Mouse (Mus musculus): ENCODE results near the gene Gm5426. TPM values are rescaled to one million over a fixed set of nuclear protein-coding genes. Genes with fewer than 3 reads are reported as not detected.
"Not testable (repeated sequence)": the region's sequence is repeated elsewhere in the genome, so short reads cannot be mapped to it uniquely, and the experiment has no call there.

Gene Gm5426
- not detected in 2 replicates for polyA plus RNA-seq (2014; fragmentation: Nextera tagmentation; extraction: Ambion mirVana)

DNA sequence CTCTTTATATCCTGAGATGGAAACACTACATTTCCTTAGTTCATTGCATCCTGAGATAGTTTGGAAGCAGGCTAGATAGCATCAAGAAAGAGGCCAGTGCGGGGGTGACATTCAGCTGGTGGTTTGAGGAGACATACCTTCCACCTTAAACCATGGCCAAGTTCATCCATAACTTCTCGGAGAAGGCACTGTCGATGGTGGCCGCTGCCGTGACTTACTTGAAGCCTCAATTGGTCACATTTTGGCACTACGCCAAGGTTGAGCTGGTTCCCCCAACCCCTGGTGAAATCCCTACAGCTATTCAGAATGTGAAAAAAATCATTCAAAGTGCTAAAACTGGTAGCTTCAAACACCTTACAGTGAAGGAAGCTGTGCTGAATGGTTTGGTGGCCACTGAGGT lies at the start of gene Gm5426:
Gm5426 (plus strand) TSS at position 153 of the 400 bp plus-strand sequence.
- not testable (repeated sequence) for H3K4me3 ChIP-seq (ENCODE audit: low read depth, low read length); H3K9me3 ChIP-seq (replicated peaks; ENCODE audit: control insufficient read depth, low read length); H3K36me3 ChIP-seq (replicated peaks; ENCODE audit: control insufficient read depth, insufficient read depth, low read depth, low read length); H3K4me2 ChIP-seq (ENCODE audit: low read depth, low read length); ATAC-seq (replicated peaks; ENCODE audit: insufficient number of reproducible peaks, low FRiP score, low TSS enrichment, low read depth); H3K27ac ChIP-seq (replicated peaks; ENCODE audit: low read depth, low read length); H3K9ac ChIP-seq (replicated peaks; ENCODE audit: low read length); H3K27me3 ChIP-seq (ENCODE audit: control insufficient read depth, insufficient read depth, low read length); H3K4me1 ChIP-seq (ENCODE audit: control insufficient read depth, insufficient read depth, low read length); DNase-seq (ENCODE audit: low spot score)
- 97% methylated on average over 6 of the region's 6 CpGs for WGBS

- H3K27ac ChIP-seq (replicated peaks; ENCODE audit: low read depth, low read length) = no peak overlapping the region
- H3K4me3 ChIP-seq (ENCODE audit: low read depth, low read length) = no peak overlapping the region
- no peak overlapping the region for H3K9ac ChIP-seq (replicated peaks; ENCODE audit: low read length)
- H3K27me3 ChIP-seq (ENCODE audit: control insufficient read depth, insufficient read depth, low read length) = no peaks in the 10 kb centered on the region
- 76% methylated on average over 1 of the region's 1 CpGs for WGBS
- H3K9me3 ChIP-seq (replicated peaks; ENCODE audit: control insufficient read depth, low read length) = no peaks in the 10 kb centered on the region
- no peaks in the 10 kb centered on the region for H3K36me3 ChIP-seq (replicated peaks; ENCODE audit: control insufficient read depth, insufficient read depth, low read depth, low read length)
- ATAC-seq (replicated peaks; ENCODE audit: insufficient number of reproducible peaks, low FRiP score, low TSS enrichment, low read depth) (no peak), DNase-seq (ENCODE audit: low spot score) (no peak)
- no peak overlapping the region for H3K4me2 ChIP-seq (ENCODE audit: low read depth, low read length)
- no peaks in the 10 kb centered on the region for H3K4me1 ChIP-seq (ENCODE audit: control insufficient read depth, insufficient read depth, low read length)
Observed at GRCm38 (mm10) chr10:96089744-96090143, 46.7 kb upstream of the Gm5426 start.

DNA sequence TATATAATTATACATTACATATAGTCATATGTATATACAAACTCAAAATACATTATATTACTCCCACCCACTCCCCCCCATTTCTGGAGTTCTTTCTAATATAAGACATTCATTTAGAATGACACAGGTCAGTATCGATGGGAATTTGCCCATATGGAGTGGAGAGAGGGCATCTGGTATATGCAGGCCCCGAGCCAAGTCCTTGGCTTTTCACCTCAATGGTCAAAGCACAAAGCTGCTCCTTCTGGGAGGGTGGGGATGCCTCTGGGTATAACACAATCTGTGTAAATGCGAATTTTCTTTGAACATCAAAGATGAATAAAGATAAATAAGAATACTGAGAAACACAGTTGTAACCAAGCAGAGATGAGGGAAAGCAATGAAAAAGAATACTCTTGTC lies 46.0 kb upstream of the Gm5426 start:
- H3K27ac ChIP-seq (replicated peaks; ENCODE audit: low read depth, low read length) = no peak overlapping the region
- H3K4me2 ChIP-seq (ENCODE audit: low read depth, low read length) = no peak overlapping the region
- WGBS = 80% methylated on average over 3 of the region's 3 CpGs
- H3K4me1 ChIP-seq (ENCODE audit: control insufficient read depth, insufficient read depth, low read length) = no peaks in the 10 kb centered on the region
- no peaks in the 10 kb centered on the region for H3K27me3 ChIP-seq (ENCODE audit: control insufficient read depth, insufficient read depth, low read length)
- no peaks in the 10 kb centered on the region for H3K9me3 ChIP-seq (replicated peaks; ENCODE audit: control insufficient read depth, low read length)
- DNase-seq (ENCODE audit: low spot score) (no peak), ATAC-seq (replicated peaks; ENCODE audit: insufficient number of reproducible peaks, low FRiP score, low TSS enrichment, low read depth) (no peak)
- H3K9ac ChIP-seq (replicated peaks; ENCODE audit: low read length) = no peak overlapping the region
- no peaks in the 10 kb centered on the region for H3K36me3 ChIP-seq (replicated peaks; ENCODE audit: control insufficient read depth, insufficient read depth, low read depth, low read length)
- no peak overlapping the region for H3K4me3 ChIP-seq (ENCODE audit: low read depth, low read length)

- no peaks in the 10 kb centered on the region for H3K4me1 ChIP-seq (ENCODE audit: control insufficient read depth, insufficient read depth, low read length)
- no peak overlapping the region for H3K4me3 ChIP-seq (ENCODE audit: low read depth, low read length)
- no peaks in the 10 kb centered on the region for H3K27me3 ChIP-seq (ENCODE audit: control insufficient read depth, insufficient read depth, low read length)
- no peak overlapping the region for H3K9ac ChIP-seq (replicated peaks; ENCODE audit: low read length)
- H3K27ac ChIP-seq (replicated peaks; ENCODE audit: low read depth, low read length) = no peak overlapping the region
- H3K4me2 ChIP-seq (ENCODE audit: low read depth, low read length) = no peak overlapping the region
- H3K9me3 ChIP-seq (replicated peaks; ENCODE audit: control insufficient read depth, low read length) = no peaks in the 10 kb centered on the region
- WGBS = 69% methylated on average over 2 of the region's 2 CpGs
- no peaks in the 10 kb centered on the region for H3K36me3 ChIP-seq (replicated peaks; ENCODE audit: control insufficient read depth, insufficient read depth, low read depth, low read length)
- DNase-seq (ENCODE audit: low spot score) = no peak
- ATAC-seq (replicated peaks; ENCODE audit: insufficient number of reproducible peaks, low FRiP score, low TSS enrichment, low read depth) = no peak
Observed at GRCm38 (mm10) chr10:96093890-96094531, 42.4 kb upstream of the Gm5426 start.

DNA sequence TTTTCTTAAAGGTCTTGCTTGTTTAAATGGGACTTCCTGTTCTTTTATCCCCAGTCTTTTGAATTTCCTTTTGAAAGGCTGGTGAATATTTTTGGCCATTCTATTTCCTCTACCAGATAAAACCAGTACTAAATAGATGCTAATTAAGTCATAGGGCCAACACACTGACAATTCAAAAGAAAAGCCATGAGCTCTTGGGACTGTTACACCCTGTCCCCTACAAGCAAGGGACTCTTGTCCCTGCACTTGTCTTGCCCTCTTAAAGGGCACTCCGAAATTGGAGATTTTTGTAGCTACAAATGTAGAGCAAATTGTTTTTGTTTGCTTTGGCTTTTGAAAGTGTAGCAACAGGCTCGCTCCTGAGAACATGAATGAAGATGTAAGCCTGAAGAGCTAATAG lies 41.8 kb upstream of the Gm5426 start:
- no peak overlapping the region for H3K9ac ChIP-seq (replicated peaks; ENCODE audit: low read length)
- no peaks in the 10 kb centered on the region for H3K36me3 ChIP-seq (replicated peaks; ENCODE audit: control insufficient read depth, insufficient read depth, low read depth, low read length)
- no peaks in the 10 kb centered on the region for H3K9me3 ChIP-seq (replicated peaks; ENCODE audit: control insufficient read depth, low read length)
- DNase-seq (ENCODE audit: low spot score) (no peak), ATAC-seq (replicated peaks; ENCODE audit: insufficient number of reproducible peaks, low FRiP score, low TSS enrichment, low read depth) (no peak)
- H3K4me1 ChIP-seq (ENCODE audit: control insufficient read depth, insufficient read depth, low read length) = no peaks in the 10 kb centered on the region
- 67% methylated on average over 2 of the region's 2 CpGs for WGBS
- H3K27ac ChIP-seq (replicated peaks; ENCODE audit: low read depth, low read length) = no peak overlapping the region
- no peak overlapping the region for H3K4me3 ChIP-seq (ENCODE audit: low read depth, low read length)
- no peaks in the 10 kb centered on the region for H3K27me3 ChIP-seq (ENCODE audit: control insufficient read depth, insufficient read depth, low read length)
- H3K4me2 ChIP-seq (ENCODE audit: low read depth, low read length) = no peak overlapping the region

GRCm38 (mm10) chr10:96096730-96097129 lies 39.7 kb upstream of the Gm5426 start:
- Histone ChIP-seq H3K9me3 (replicated peaks; ENCODE audit: control insufficient read depth, low read length) (no peaks in the 10 kb centered on the region), H3K27me3 (ENCODE audit: control insufficient read depth, insufficient read depth, low read length) (no peaks in the 10 kb centered on the region), H3K4me3 (ENCODE audit: low read depth, low read length) (no peak overlapping the region), H3K9ac (replicated peaks; ENCODE audit: low read length) (no peak overlapping the region), H3K27ac (replicated peaks; ENCODE audit: low read depth, low read length) (no peak overlapping the region), H3K4me2 (ENCODE audit: low read depth, low read length) (no peak overlapping the region), H3K36me3 (replicated peaks; ENCODE audit: control insufficient read depth, insufficient read depth, low read depth, low read length) (no peaks in the 10 kb centered on the region), H3K4me1 (ENCODE audit: control insufficient read depth, insufficient read depth, low read length) (no peaks in the 10 kb centered on the region)
- 89% methylated on average over 7 of the region's 7 CpGs for WGBS
- DNase-seq (ENCODE audit: low spot score) (no peak), ATAC-seq (replicated peaks; ENCODE audit: insufficient number of reproducible peaks, low FRiP score, low TSS enrichment, low read depth) (no peak)

DNA sequence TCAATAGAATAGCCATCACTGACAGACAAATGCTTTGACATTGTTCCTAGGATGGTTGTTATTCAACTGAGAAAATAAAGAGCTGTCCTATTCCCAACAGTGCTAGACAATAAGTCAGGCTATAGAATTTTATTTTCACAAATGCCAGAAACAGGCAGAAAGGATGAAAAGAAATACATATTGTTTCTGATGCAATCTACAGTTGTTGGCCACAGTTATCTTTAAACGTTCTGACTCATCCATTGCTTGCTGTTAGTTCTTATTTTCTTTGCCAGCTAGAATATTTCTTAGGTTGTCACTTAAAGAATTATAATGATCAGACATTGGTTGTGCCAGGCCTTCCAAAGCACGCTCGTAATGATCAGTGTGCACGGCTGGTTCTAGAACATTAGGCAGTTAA lies 35.4 kb upstream of the Gm5426 start:
- H3K9ac ChIP-seq (replicated peaks; ENCODE audit: low read length) = no peak overlapping the region
- DNase-seq (ENCODE audit: low spot score) (no peak), ATAC-seq (replicated peaks; ENCODE audit: insufficient number of reproducible peaks, low FRiP score, low TSS enrichment, low read depth) (no peak)
- no peak overlapping the region for H3K4me3 ChIP-seq (ENCODE audit: low read depth, low read length)
- WGBS = 84% methylated on average over 4 of the region's 4 CpGs
- no peaks in the 10 kb centered on the region for H3K9me3 ChIP-seq (replicated peaks; ENCODE audit: control insufficient read depth, low read length)
- H3K4me2 ChIP-seq (ENCODE audit: low read depth, low read length) = no peak overlapping the region
- H3K4me1 ChIP-seq (ENCODE audit: control insufficient read depth, insufficient read depth, low read length) = no peaks in the 10 kb centered on the region
- no peak overlapping the region for H3K27ac ChIP-seq (replicated peaks; ENCODE audit: low read depth, low read length)
- H3K36me3 ChIP-seq (replicated peaks; ENCODE audit: control insufficient read depth, insufficient read depth, low read depth, low read length) = no peaks in the 10 kb centered on the region
- no peaks in the 10 kb centered on the region for H3K27me3 ChIP-seq (ENCODE audit: control insufficient read depth, insufficient read depth, low read length)

DNA sequence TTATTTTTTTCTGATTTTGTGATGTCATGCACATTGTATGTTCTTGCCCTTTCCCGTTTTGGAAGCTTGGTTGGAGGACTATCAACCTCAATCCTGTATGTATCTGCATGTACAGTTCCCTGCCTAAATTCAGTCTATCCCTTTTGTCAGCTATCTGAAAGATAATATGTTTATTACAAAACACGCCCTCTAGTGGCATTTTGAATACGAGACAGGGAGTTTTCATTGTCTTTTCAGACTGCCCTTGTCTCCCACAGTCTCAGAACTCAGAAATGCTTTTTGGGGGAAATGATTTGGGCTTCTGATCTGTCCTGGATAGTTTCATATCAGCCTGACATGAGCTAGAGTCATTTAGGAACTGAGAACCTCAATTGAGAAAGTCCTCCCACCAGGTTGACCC lies 32.2 kb upstream of the Gm5426 start:
- 42% methylated on average over 3 of the region's 3 CpGs for WGBS
- Histone ChIP-seq H3K4me3 (ENCODE audit: low read depth, low read length) (no peak overlapping the region), H3K4me2 (ENCODE audit: low read depth, low read length) (no peak overlapping the region), H3K4me1 (ENCODE audit: control insufficient read depth, insufficient read depth, low read length) (no peaks in the 10 kb centered on the region), H3K27me3 (ENCODE audit: control insufficient read depth, insufficient read depth, low read length) (no peaks in the 10 kb centered on the region), H3K27ac (replicated peaks; ENCODE audit: low read depth, low read length) (no peak overlapping the region), H3K9me3 (replicated peaks; ENCODE audit: control insufficient read depth, low read length) (no peaks in the 10 kb centered on the region), H3K36me3 (replicated peaks; ENCODE audit: control insufficient read depth, insufficient read depth, low read depth, low read length) (no peaks in the 10 kb centered on the region), H3K9ac (replicated peaks; ENCODE audit: low read length) (no peak overlapping the region)
- DNase-seq (ENCODE audit: low spot score) (peak; percentile 36), ATAC-seq (replicated peaks; ENCODE audit: insufficient number of reproducible peaks, low FRiP score, low TSS enrichment, low read depth) (no peak)
